Mouse (Mus musculus): Measurements from ENCODE around the gene Lrig2. TPM values are rescaled to one million over a fixed set of nuclear protein-coding genes. Genes with fewer than 3 reads are reported as not detected.

The Lrig2 gene
- polyA plus RNA-seq, 1 experiment from 2014 or later: 11.4 TPM

DNA sequence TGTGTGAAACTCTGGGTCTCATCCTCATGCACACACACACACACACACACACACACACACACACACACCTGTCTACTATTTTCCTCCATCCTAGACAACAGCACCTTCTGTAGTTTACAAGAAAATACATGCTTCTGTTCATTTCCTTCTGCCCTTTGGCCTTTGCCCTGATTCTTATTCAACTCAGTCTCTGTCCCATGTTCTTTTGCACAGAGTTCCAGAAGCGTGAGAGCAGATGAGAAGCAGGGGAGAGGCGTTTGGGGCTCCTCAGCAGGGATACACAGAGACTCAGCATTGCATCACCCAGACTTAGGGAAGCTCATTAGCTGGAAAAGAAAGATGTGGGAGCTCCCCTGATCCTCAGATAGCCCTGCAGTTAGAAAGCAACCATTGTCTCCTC lies 13.8 kb upstream of the Lrig2 start:
- H3K27ac ChIP-seq (replicated peaks): no peak overlapping the region
- 33% methylated on average over 2 of the region's 2 CpGs for WGBS
- H3K4me2 ChIP-seq: no peak overlapping the region
- H3K27me3 ChIP-seq (replicated peaks): no peaks in the 10 kb centered on the region
- no peak overlapping the region for H3K4me3 ChIP-seq
- no peak overlapping the region for H3K9ac ChIP-seq
- H3K9me3 ChIP-seq: no peaks in the 10 kb centered on the region
- peaks cover 6% of the 10 kb centered on the region; the same call in 1 of the 2 replicates for H3K4me1 ChIP-seq
- no peak for ATAC-seq (ENCODE audit: extremely low read depth, insufficient number of reproducible peaks, low FRiP score, low TSS enrichment)
- no peaks in the 10 kb centered on the region for H3K36me3 ChIP-seq

GRCm38 (mm10) chr3:104525029-104525428 lies 13.3 kb upstream of the Lrig2 start:
- ATAC-seq (ENCODE audit: extremely low read depth, insufficient number of reproducible peaks, low FRiP score, low TSS enrichment): no peak
- Histone ChIP-seq H3K4me1 (peaks cover 6% of the 10 kb centered on the region; the same call in 1 of the 2 replicates), H3K4me3 (no peak overlapping the region), H3K9me3 (no peaks in the 10 kb centered on the region), H3K9ac (no peak overlapping the region), H3K36me3 (no peaks in the 10 kb centered on the region), H3K4me2 (no peak overlapping the region), H3K27me3 (replicated peaks) (no peaks in the 10 kb centered on the region), H3K27ac (replicated peaks) (no peak overlapping the region)
- WGBS: 34% methylated on average over 1 of the region's 1 CpGs

- no peak for ATAC-seq (ENCODE audit: extremely low read depth, insufficient number of reproducible peaks, low FRiP score, low TSS enrichment)
- H3K9me3 ChIP-seq: no peaks in the 10 kb centered on the region
- H3K36me3 ChIP-seq: no peaks in the 10 kb centered on the region
- no peaks in the 10 kb centered on the region for H3K27me3 ChIP-seq (replicated peaks)
- H3K4me1 ChIP-seq: peaks cover 6% of the 10 kb centered on the region; the same call in 1 of the 2 replicates
- H3K27ac ChIP-seq (replicated peaks): no peak overlapping the region
- no peak overlapping the region for H3K9ac ChIP-seq
- H3K4me3 ChIP-seq: no peak overlapping the region
- no peak overlapping the region for H3K4me2 ChIP-seq
- 47% methylated on average over 4 of the region's 4 CpGs for WGBS
Observed at GRCm38 (mm10) chr3:104523333-104523871, 11.7 kb upstream of the Lrig2 start.

GRCm38 (mm10) chr3:104521341-104521924 lies 9.7 kb upstream of the Lrig2 start:
- 66% methylated on average over 3 of the region's 3 CpGs for WGBS
- H3K36me3 ChIP-seq: no peaks in the 10 kb centered on the region
- no peaks in the 10 kb centered on the region for H3K9me3 ChIP-seq

GRCm38 (mm10) chr3:104520471-104520870 lies 8.8 kb upstream of the Lrig2 start:
- Histone ChIP-seq H3K27ac (replicated peaks) (no peak overlapping the region), H3K36me3 (no peaks in the 10 kb centered on the region), H3K9ac (no peak overlapping the region), H3K9me3 (no peaks in the 10 kb centered on the region), H3K27me3 (replicated peaks) (no peaks in the 10 kb centered on the region), H3K4me2 (no peak overlapping the region), H3K4me1 (peaks cover 6% of the 10 kb centered on the region; the same call in 1 of the 2 replicates), H3K4me3 (no peak overlapping the region)
- WGBS: 66% methylated on average over 3 of the region's 3 CpGs
- ATAC-seq (ENCODE audit: extremely low read depth, insufficient number of reproducible peaks, low FRiP score, low TSS enrichment): no peak

More at GRCm38 (mm10) chr3:104521341-104521924, 9.7 kb upstream of the Lrig2 start:
- Histone ChIP-seq H3K4me3 (no peak overlapping the region), H3K4me2 (no peak overlapping the region), H3K9ac (no peak overlapping the region), H3K27me3 (replicated peaks) (no peaks in the 10 kb centered on the region), H3K27ac (replicated peaks) (no peak overlapping the region), H3K4me1 (peaks cover 6% of the 10 kb centered on the region; the same call in 1 of the 2 replicates)
- ATAC-seq (ENCODE audit: extremely low read depth, insufficient number of reproducible peaks, low FRiP score, low TSS enrichment): no peak

DNA sequence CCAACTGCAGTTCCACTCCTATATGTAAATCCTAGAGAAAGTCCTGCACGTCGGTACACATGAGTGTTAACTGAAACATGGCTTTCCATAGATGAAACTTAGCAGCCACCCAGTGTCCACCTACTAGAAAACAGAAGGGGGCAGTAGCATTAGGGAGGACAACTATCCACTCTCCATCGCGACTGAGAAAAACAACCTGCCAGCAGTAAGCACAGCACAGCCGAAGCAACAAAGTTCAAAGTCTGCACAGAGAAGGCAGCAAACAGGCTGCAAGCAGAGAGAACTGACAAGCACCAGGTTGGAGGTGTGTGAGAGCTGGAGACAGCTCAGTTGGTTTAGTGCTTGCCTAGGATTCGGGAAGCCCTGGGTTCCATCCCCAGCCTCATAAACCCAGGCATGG lies 7.2 kb upstream of the Lrig2 start:
- peaks cover 6% of the 10 kb centered on the region; the same call in 1 of the 2 replicates for H3K4me1 ChIP-seq
- H3K27me3 ChIP-seq (replicated peaks): no peaks in the 10 kb centered on the region
- ATAC-seq (ENCODE audit: extremely low read depth, insufficient number of reproducible peaks, low FRiP score, low TSS enrichment): no peak
- H3K9ac ChIP-seq: no peak overlapping the region
- no peaks in the 10 kb centered on the region for H3K36me3 ChIP-seq
- H3K27ac ChIP-seq (replicated peaks): no peak overlapping the region
- H3K4me3 ChIP-seq: no peak overlapping the region
- no peaks in the 10 kb centered on the region for H3K9me3 ChIP-seq
- no peak overlapping the region for H3K4me2 ChIP-seq
- WGBS: 53% methylated on average over 6 of the region's 6 CpGs

DNA sequence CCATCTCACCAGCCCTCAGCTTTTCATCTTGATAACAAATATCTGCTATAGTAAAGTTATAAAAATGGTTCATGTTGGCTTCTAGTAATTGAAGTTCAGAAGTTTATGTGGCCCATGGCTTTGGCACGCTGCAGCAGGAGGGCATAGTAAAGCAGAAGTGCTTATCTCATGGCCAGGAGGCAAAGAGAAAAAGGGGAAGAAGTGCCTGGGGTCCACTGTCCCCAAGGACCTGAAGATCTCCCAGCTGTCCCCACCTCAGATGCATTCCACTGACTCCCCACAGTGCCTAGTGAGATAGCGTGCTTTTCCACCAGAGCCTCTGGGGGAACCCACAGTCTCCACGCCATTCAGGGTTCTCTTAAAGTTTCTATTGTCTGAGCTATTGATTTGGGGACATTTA lies 6.7 kb upstream of the Lrig2 start:
- WGBS: 67% methylated on average over 3 of the region's 3 CpGs
- Histone ChIP-seq H3K4me3 (no peak overlapping the region), H3K4me2 (no peak overlapping the region), H3K4me1 (peaks cover 3% of the 10 kb centered on the region; the same call in 1 of the 2 replicates), H3K27ac (replicated peaks) (no peak overlapping the region), H3K27me3 (replicated peaks) (no peaks in the 10 kb centered on the region), H3K36me3 (no peaks in the 10 kb centered on the region), H3K9ac (no peak overlapping the region), H3K9me3 (no peaks in the 10 kb centered on the region)
- ATAC-seq (ENCODE audit: extremely low read depth, insufficient number of reproducible peaks, low FRiP score, low TSS enrichment): no peak

DNA sequence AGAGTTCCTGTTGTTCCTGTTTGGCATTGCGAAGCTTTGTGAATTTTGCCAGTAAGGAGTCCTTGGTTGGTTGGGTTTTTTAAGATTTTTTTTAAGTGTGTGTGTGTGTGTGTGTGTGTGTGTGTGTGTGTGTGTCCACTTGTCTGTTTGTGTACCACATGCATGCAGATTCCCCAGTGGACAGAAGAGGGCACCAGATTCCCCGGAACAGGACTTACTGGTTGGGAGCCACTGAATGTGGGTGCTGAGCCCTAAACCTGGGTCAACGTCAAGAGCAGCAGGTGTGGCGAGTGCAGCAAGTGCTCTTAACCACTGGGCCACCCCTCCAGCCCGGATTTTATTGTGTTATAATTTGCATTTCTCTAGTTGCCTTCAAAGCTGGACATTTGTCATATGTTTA lies 5.4 kb upstream of the Lrig2 start:
- H3K4me2 ChIP-seq: no peak overlapping the region
- H3K4me3 ChIP-seq: no peak overlapping the region
- H3K4me1 ChIP-seq: peaks cover 9% of the 10 kb centered on the region

DNA sequence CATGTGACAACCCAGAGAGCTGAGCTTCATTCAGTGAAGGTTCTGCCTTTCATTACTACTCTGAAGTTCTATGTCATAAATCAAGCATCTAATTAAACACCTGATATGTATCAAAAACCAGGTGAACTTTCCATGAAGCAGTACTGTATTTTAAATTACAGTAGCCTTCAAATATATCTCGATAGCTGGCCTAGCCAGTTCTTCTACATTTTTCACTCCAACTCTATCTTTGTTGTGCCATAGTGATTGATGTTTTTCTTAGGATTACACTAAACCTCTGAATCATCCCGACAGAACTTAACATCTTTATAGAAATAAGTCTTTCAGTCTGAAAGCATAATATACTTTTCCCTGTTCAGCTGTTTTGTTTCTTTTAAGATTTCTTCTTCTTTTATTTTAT lies 2.8 kb upstream of the Lrig2 start:
- WGBS: 75% methylated on average over 2 of the region's 2 CpGs
- Histone ChIP-seq H3K4me3 (no peak overlapping the region), H3K4me1 (peaks cover 21% of the 10 kb centered on the region), H3K9ac (no peak overlapping the region), H3K27ac (replicated peaks) (no peak overlapping the region), H3K4me2 (no peak overlapping the region), H3K36me3 (no peaks in the 10 kb centered on the region), H3K9me3 (no peaks in the 10 kb centered on the region), H3K27me3 (replicated peaks) (no peaks in the 10 kb centered on the region)
- no peak for ATAC-seq (ENCODE audit: extremely low read depth, insufficient number of reproducible peaks, low FRiP score, low TSS enrichment)

More for the DNA sequence above, 5.4 kb upstream of the Lrig2 start:
- 84% methylated on average over 5 of the region's 5 CpGs for WGBS
- no peaks in the 10 kb centered on the region for H3K9me3 ChIP-seq
- ATAC-seq (ENCODE audit: extremely low read depth, insufficient number of reproducible peaks, low FRiP score, low TSS enrichment): no peak
- H3K27me3 ChIP-seq (replicated peaks): no peaks in the 10 kb centered on the region
- H3K36me3 ChIP-seq: no peaks in the 10 kb centered on the region
- H3K9ac ChIP-seq: no peak overlapping the region
- no peak overlapping the region for H3K27ac ChIP-seq (replicated peaks)

- H3K4me3 ChIP-seq: peak overlapping the region; percentile 91
- H3K27me3 ChIP-seq (replicated peaks): no peaks in the 10 kb centered on the region
- H3K4me1 ChIP-seq: peaks cover 31% of the 10 kb centered on the region
- ATAC-seq (ENCODE audit: extremely low read depth, insufficient number of reproducible peaks, low FRiP score, low TSS enrichment): no peak
- H3K4me2 ChIP-seq: peak overlapping the region; percentile 75
- H3K9ac ChIP-seq: peak overlapping the region; percentile 84
- no peaks in the 10 kb centered on the region for H3K9me3 ChIP-seq
- H3K36me3 ChIP-seq: no peaks in the 10 kb centered on the region
- H3K27ac ChIP-seq (replicated peaks): peak overlapping the region; percentile 97
- 21% methylated on average over 5 of the region's 5 CpGs for WGBS
Observed at GRCm38 (mm10) chr3:104512424-104512748, 668 bp upstream of the Lrig2 start.

GRCm38 (mm10) chr3:104510771-104511429 lies 818 bp downstream of the Lrig2 start:
- no peak for ATAC-seq (ENCODE audit: extremely low read depth, insufficient number of reproducible peaks, low FRiP score, low TSS enrichment)
- Histone ChIP-seq H3K27me3 (replicated peaks) (no peaks in the 10 kb centered on the region), H3K9ac (peak overlapping the region; percentile 95), H3K9me3 (no peaks in the 10 kb centered on the region), H3K4me3 (peak overlapping the region; percentile 91), H3K4me2 (peak overlapping the region; percentile 80), H3K4me1 (peaks cover 31% of the 10 kb centered on the region), H3K36me3 (no peaks in the 10 kb centered on the region), H3K27ac (replicated peaks) (peak overlapping the region; percentile 97)
- WGBS: 1% methylated on average over 14 of the region's 14 CpGs

GRCm38 (mm10) chr3:104501648-104502047 lies 10.1 kb downstream of the Lrig2 start:
- Histone ChIP-seq H3K4me3 (no peak overlapping the region), H3K27me3 (replicated peaks) (no peaks in the 10 kb centered on the region), H3K27ac (replicated peaks) (no peak overlapping the region), H3K4me1 (no peaks in the 10 kb centered on the region), H3K9ac (no peak overlapping the region), H3K9me3 (no peaks in the 10 kb centered on the region), H3K36me3 (peaks cover 6% of the 10 kb centered on the region), H3K4me2 (no peak overlapping the region)
- WGBS: 85% methylated on average over 2 of the region's 2 CpGs
- ATAC-seq (ENCODE audit: extremely low read depth, insufficient number of reproducible peaks, low FRiP score, low TSS enrichment): no peak

Measured in heart, embryonic 13.5 days (tissue).